Mouse (Mus musculus): ENCODE measurements around the gene Cpsf4l. TPM values are rescaled to one million over a fixed set of nuclear protein-coding genes. Genes with fewer than 3 reads are reported as not detected.
A peak's percentile ranks its signal among the peaks of the same experiment; 100 is the strongest.

Gene Cpsf4l
- polyA plus RNA-seq (2012; rRNA removed): 0.84 and 1.4 TPM in 2 replicates

DNA sequence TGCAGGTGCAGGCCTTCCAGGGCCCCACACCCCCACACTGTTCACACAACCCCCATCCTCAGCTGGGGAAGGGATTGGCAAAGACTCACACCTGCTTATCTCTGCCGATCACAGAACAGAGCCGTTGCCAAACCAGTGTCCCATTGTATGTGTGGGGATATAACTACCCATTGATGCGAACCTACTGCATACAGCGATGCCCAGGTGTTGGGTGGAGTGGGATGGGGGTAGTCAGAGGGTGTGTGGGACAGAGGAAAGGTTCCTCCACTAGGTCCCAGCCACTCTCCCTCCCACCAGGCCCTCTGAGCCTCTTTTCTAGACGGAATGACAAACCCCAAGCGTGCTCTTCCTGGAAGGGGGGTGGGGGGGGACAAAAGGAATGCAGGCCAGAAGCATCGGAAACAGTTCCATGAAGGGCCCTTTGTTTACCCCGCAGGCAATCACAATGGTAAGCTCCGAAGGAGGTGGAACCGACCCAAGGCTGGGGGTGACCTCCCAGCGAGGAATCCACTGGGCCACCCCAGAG, at the start of gene Cpsf4l:
Gene Cpsf4l, minus strand, starts transcription at position 287 of the 526 bp plus-strand sequence.
- Histone ChIP-seq H3K27ac (ENCODE audit: control insufficient read depth, insufficient read depth, low read length) (peak within 1 kb of the TSS; percentile 65), H3K4me1 (replicated peaks; ENCODE audit: control insufficient read depth, insufficient read depth, low read length) (peaks cover 22% of the 10 kb centered on the region), H3K4me3 (ENCODE audit: control insufficient read depth, insufficient read depth, low read length) (no peak within 1 kb of the TSS), H3K27me3 (ENCODE audit: control insufficient read depth, insufficient read depth, low read length) (no peaks in the 10 kb centered on the region), H3K36me3 (ENCODE audit: control insufficient read depth, insufficient read depth, low read length) (no peaks in the 10 kb centered on the region)
- DNase-seq: peak; percentile 66
- 33% methylated on average over 11 of the region's 11 CpGs for WGBS
- TF ChIP-seq POLR2A (IDR thresholded peaks at IDR 0.05; ENCODE audit: control insufficient read depth, extremely low read depth, insufficient read depth, low read length, poor library complexity): no peak
- TF ChIP-seq CTCF (IDR thresholded peaks at IDR 0.05; ENCODE audit: borderline replicate concordance, control insufficient read depth, extremely low read depth, insufficient read depth, low read length, poor library complexity): no peak

- Histone ChIP-seq H3K27me3 (ENCODE audit: control insufficient read depth, insufficient read depth, low read length) (no peaks in the 10 kb centered on the region), H3K36me3 (ENCODE audit: control insufficient read depth, insufficient read depth, low read length) (no peaks in the 10 kb centered on the region), H3K27ac (ENCODE audit: control insufficient read depth, insufficient read depth, low read length) (no peak overlapping the region), H3K4me3 (ENCODE audit: control insufficient read depth, insufficient read depth, low read length) (no peak overlapping the region), H3K4me1 (replicated peaks; ENCODE audit: control insufficient read depth, insufficient read depth, low read length) (0 out of 2 replicates have a peak, but pooled peaks cover 4% of the 10 kb centered on the region)
- 95% methylated on average over 5 of the region's 5 CpGs for WGBS
- DNase-seq: no peak
- TF ChIP-seq CTCF (IDR thresholded peaks at IDR 0.05; ENCODE audit: borderline replicate concordance, control insufficient read depth, extremely low read depth, insufficient read depth, low read length, poor library complexity) (no peak), POLR2A (IDR thresholded peaks at IDR 0.05; ENCODE audit: control insufficient read depth, extremely low read depth, insufficient read depth, low read length, poor library complexity) (no peak)
These were observed 49.0 kb upstream of the Cpsf4l start for GRCm38 (mm10) chr11:113758851-113759250.

DNA sequence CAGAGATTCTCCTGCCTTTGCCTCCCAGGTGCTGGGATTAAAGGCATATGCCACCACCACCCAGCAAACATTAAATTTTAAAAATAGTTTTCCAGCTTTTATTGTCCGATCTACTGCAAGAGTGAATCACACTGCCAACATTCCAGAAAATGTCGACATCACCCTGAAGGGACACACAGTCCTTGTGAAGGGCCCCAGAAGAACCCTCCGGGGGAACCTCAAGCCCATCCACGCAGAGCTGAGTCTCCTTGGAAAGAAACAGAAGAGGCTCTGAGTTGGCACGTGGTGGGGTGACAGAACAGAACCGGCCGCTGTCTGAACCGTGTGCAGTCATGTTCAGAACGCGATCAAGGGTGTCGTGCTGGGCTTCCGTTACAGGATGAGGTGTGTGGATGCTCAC, 46.8 kb upstream of the Cpsf4l start:
- Histone ChIP-seq H3K27ac (ENCODE audit: control insufficient read depth, insufficient read depth, low read length) (no peak overlapping the region), H3K27me3 (ENCODE audit: control insufficient read depth, insufficient read depth, low read length) (no peaks in the 10 kb centered on the region), H3K4me3 (ENCODE audit: control insufficient read depth, insufficient read depth, low read length) (no peak overlapping the region), H3K36me3 (ENCODE audit: control insufficient read depth, insufficient read depth, low read length) (no peaks in the 10 kb centered on the region), H3K4me1 (replicated peaks; ENCODE audit: control insufficient read depth, insufficient read depth, low read length) (peaks cover 9% of the 10 kb centered on the region)
- DNase-seq: no peak
- TF ChIP-seq CTCF (IDR thresholded peaks at IDR 0.05; ENCODE audit: borderline replicate concordance, control insufficient read depth, extremely low read depth, insufficient read depth, low read length, poor library complexity) (no peak), POLR2A (IDR thresholded peaks at IDR 0.05; ENCODE audit: control insufficient read depth, extremely low read depth, insufficient read depth, low read length, poor library complexity) (no peak)
- WGBS: 96% methylated on average over 12 of the region's 12 CpGs

GRCm38 (mm10) chr11:113755878-113756277, 46.1 kb upstream of the Cpsf4l start:
- Histone ChIP-seq H3K27ac (ENCODE audit: control insufficient read depth, insufficient read depth, low read length) (no peak overlapping the region), H3K4me3 (ENCODE audit: control insufficient read depth, insufficient read depth, low read length) (no peak overlapping the region), H3K27me3 (ENCODE audit: control insufficient read depth, insufficient read depth, low read length) (no peaks in the 10 kb centered on the region), H3K36me3 (ENCODE audit: control insufficient read depth, insufficient read depth, low read length) (no peaks in the 10 kb centered on the region), H3K4me1 (replicated peaks; ENCODE audit: control insufficient read depth, insufficient read depth, low read length) (peaks cover 7% of the 10 kb centered on the region)
- WGBS: 94% methylated on average over 14 of the region's 14 CpGs
- TF ChIP-seq POLR2A (IDR thresholded peaks at IDR 0.05; ENCODE audit: control insufficient read depth, extremely low read depth, insufficient read depth, low read length, poor library complexity) (no peak), CTCF (IDR thresholded peaks at IDR 0.05; ENCODE audit: borderline replicate concordance, control insufficient read depth, extremely low read depth, insufficient read depth, low read length, poor library complexity) (no peak)
- DNase-seq: no peak

GRCm38 (mm10) chr11:113754845-113755244, 45.0 kb upstream of the Cpsf4l start:
- TF ChIP-seq POLR2A (IDR thresholded peaks at IDR 0.05; ENCODE audit: control insufficient read depth, extremely low read depth, insufficient read depth, low read length, poor library complexity) (no peak), CTCF (IDR thresholded peaks at IDR 0.05; ENCODE audit: borderline replicate concordance, control insufficient read depth, extremely low read depth, insufficient read depth, low read length, poor library complexity) (no peak)
- Histone ChIP-seq H3K27me3 (ENCODE audit: control insufficient read depth, insufficient read depth, low read length) (no peaks in the 10 kb centered on the region), H3K4me3 (ENCODE audit: control insufficient read depth, insufficient read depth, low read length) (no peak overlapping the region), H3K27ac (ENCODE audit: control insufficient read depth, insufficient read depth, low read length) (no peak overlapping the region), H3K4me1 (replicated peaks; ENCODE audit: control insufficient read depth, insufficient read depth, low read length) (peaks cover 15% of the 10 kb centered on the region), H3K36me3 (ENCODE audit: control insufficient read depth, insufficient read depth, low read length) (no peaks in the 10 kb centered on the region)
- DNase-seq: no peak
- WGBS: 93% methylated on average over 9 of the region's 9 CpGs

DNA sequence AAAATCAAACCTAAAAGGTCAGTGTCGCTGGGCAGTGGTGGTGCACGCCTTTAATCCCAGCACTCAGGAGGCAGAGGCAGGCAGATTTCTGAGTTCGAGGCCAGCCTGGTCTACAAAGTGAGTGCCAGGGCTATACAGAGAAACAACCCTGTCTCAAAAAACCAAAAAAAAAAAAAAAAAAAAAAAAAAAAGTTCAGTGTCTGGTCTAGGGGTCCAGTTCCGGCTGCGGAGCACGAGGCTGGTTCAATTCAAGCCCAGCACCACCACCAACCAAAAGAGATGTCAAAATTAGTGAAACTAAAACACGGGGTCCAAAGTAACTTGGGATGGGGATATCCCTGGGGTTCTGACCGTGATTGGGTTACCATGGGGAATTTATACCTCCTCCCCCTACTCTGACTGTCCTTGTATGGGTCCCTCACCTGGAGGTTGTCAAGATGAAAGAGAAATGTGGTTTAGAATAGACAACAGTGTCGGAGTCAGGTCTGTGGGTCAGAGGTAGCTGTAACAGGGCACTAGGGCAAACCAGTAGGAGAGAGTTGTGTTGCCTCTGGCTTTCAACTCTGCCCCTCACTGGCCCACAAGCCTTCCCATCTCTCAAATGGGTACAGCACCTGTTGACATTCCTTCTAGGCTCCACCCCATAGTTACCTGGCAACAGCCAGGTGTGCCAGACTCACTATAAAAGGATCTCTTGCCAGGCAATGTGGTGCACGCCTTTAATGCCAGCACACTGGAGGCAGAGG, 43.0 kb upstream of the Cpsf4l start:
- Histone ChIP-seq H3K4me1 (replicated peaks; ENCODE audit: control insufficient read depth, insufficient read depth, low read length) (peaks cover 33% of the 10 kb centered on the region), H3K4me3 (ENCODE audit: control insufficient read depth, insufficient read depth, low read length) (no peak overlapping the region), H3K27me3 (ENCODE audit: control insufficient read depth, insufficient read depth, low read length) (no peaks in the 10 kb centered on the region), H3K36me3 (ENCODE audit: control insufficient read depth, insufficient read depth, low read length) (no peaks in the 10 kb centered on the region), H3K27ac (ENCODE audit: control insufficient read depth, insufficient read depth, low read length) (no peak overlapping the region)
- WGBS: 94% methylated on average over 10 of the region's 10 CpGs
- no peak for DNase-seq
- TF ChIP-seq POLR2A (IDR thresholded peaks at IDR 0.05; ENCODE audit: control insufficient read depth, extremely low read depth, insufficient read depth, low read length, poor library complexity): no peak
- TF ChIP-seq CTCF (IDR thresholded peaks at IDR 0.05; ENCODE audit: borderline replicate concordance, control insufficient read depth, extremely low read depth, insufficient read depth, low read length, poor library complexity): no peak
